Mouse (Mus musculus): ENCODE measurements at regions not wholly inside any gene's neighbourhood (a gene's known extent, or its start where the extent isn't known, plus 50 kb on each side); places are given as distances from the start of the nearest gene placed in this dataset.
A peak's percentile ranks its signal among the peaks of the same experiment; 100 is the strongest.

DNA sequence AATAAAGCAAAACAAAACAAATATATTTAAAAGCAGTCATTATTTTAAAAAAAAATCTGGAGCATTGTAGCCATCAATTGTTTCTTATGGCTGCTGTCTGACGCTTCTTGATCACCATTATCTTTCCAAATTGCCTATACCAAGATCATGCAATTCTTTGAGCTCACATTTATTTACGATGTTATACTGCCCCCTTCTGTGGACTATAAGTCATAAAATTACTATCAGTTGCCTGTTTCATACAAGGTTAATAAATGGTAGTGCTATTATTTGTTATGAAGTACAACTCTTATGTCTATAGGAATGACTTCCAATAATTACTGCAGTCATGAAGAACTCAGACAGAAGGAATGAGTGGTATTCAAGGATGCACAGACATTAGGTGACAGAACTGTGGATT, 57.3 kb upstream of the Eda2r start:
- DNase-seq (ENCODE audit: low spot score), result peak; percentile 1

GRCm38 (mm10) chrX:97431391-97431803, 54.4 kb upstream of the Eda2r start:
- peak; percentile 75 for DNase-seq (ENCODE audit: low spot score)
